Comparison of ENCODE assay signal across 30 mouse cellular contexts in the genomic region with DNA sequence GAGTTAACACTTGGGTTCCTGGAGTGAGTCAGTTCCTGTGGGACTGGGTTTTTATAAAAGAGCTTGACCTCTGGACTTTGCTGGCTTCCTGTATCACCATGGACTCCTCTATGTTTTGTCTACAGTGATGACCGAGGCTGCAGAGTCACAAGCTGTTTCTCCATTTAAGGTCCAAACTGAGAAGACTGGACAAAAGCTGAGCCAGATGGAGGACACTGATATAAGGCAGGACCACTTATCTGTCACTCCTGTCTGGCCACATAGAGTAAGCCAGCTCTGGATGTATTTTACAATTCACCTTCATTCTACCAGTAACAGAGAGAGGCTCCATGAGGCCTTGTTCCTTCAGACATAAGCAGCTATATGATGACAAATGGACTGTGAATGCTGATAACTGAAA.
DNase-seq lines count a peak whose midpoint lies in the region; ATAC-seq lines count a peak whose summit lies in the region.
"Had no signal": no experiment of that assay in that cellular context is flagged by ENCODE, and none has a peak within 500 bp of the region (broad histone marks: within the 10 kb centered on the region; RNA-seq: fewer than 3 reads in every experiment).

No protein-coding gene starts in this region.

- no peak for DNase-seq in liver, embryonic 11.5 days (ENCODE audit: low spot score)
- DNase-seq in 3T3-L1 (ENCODE audit: low read depth, low spot score) = peak; percentile 16
- DNase-seq in 416B (ENCODE audit: low read depth) = peak; percentile 96
- no peak for DNase-seq in hindbrain, embryonic 11.5 days (ENCODE audit: low spot score)
- DNase-seq in layer of hippocampus, postnatal 36 days = no peak
- DNase-seq: adrenal gland, postnatal 10 days; adrenal gland, postnatal 36 days; B cell, adult 2 months; cerebellum, adult 18-20 months; cerebellum, adult 9-10 months; cerebellum, postnatal 14 days; forebrain, postnatal 0 days; gastrocnemius, adult 2 months; gastrocnemius, postnatal 14 days; heart, adult 18-20 months; heart, postnatal 36 days had no signal

- peaks cover 12% of the 10 kb centered on the region for H3K4me1 ChIP-seq in liver, embryonic 12.5 days
- H3K4me1 ChIP-seq in liver, embryonic 11.5 days (replicated peaks; ENCODE audit: control insufficient read depth, insufficient read depth, low read length) = no peaks in the 10 kb centered on the region
- peaks cover 18% of the 10 kb centered on the region for H3K4me1 ChIP-seq in liver, embryonic 15.5 days (replicated peaks)
- no peaks in the 10 kb centered on the region for H3K4me1 ChIP-seq in hindbrain, embryonic 11.5 days (replicated peaks; ENCODE audit: control insufficient read depth, insufficient read depth, low read length)
- H3K4me1 ChIP-seq: embryonic facial prominence, embryonic 13.5 days had no signal

- no peaks in the 10 kb centered on the region for H3K9me3 ChIP-seq in liver, embryonic 12.5 days (replicated peaks)
- H3K9me3 ChIP-seq in liver, embryonic 11.5 days (ENCODE audit: control insufficient read depth, low read length) = no peaks in the 10 kb centered on the region
- H3K9me3 ChIP-seq in liver, embryonic 15.5 days (replicated peaks) = no peaks in the 10 kb centered on the region
- H3K9me3 ChIP-seq in hindbrain, embryonic 11.5 days (ENCODE audit: control insufficient read depth, low read length) = no peaks in the 10 kb centered on the region
- H3K9me3 ChIP-seq: embryonic facial prominence, embryonic 10.5 days; embryonic facial prominence, embryonic 13.5 days; G1E; heart, embryonic 10.5 days; hindbrain, embryonic 10.5 days had no signal

- ATAC-seq in liver, embryonic 12.5 days = 0 out of 2 replicates have a peak, but pooled peaks have one; percentile 58
- no peak for ATAC-seq in liver, embryonic 11.5 days (replicated peaks; ENCODE audit: low FRiP score)
- peak; percentile 37; the same call in 1 of the 2 replicates for ATAC-seq in liver, embryonic 15.5 days (ENCODE audit: insufficient read depth)
- ATAC-seq in hindbrain, embryonic 11.5 days (ENCODE audit: low FRiP score) = no peak
- ATAC-seq: forebrain, embryonic 14.5 days; forebrain, postnatal 0 days; hindbrain, postnatal 0 days; inflammation-experienced regulatory T-cells, adult 6 months; intestine, embryonic 16.5 days; Patski had no signal

- no peak overlapping the region for H3K27ac ChIP-seq in liver, embryonic 12.5 days
- H3K27ac ChIP-seq in liver, embryonic 11.5 days (ENCODE audit: low read depth, low read length) = no peak overlapping the region
- H3K27ac ChIP-seq in liver, embryonic 15.5 days (replicated peaks) = no peak overlapping the region
- no peak overlapping the region for H3K27ac ChIP-seq in hindbrain, embryonic 11.5 days (ENCODE audit: low read depth, low read length)
- H3K27ac ChIP-seq: embryonic facial prominence, embryonic 10.5 days; embryonic facial prominence, embryonic 13.5 days; gastrocnemius, adult 2 months; heart, embryonic 10.5 days; hindbrain, embryonic 10.5 days; hindbrain, embryonic 14.5 days; hindbrain, postnatal 0 days had no signal

- H3K4me3 ChIP-seq in liver, embryonic 12.5 days = no peak overlapping the region
- H3K4me3 ChIP-seq in liver, embryonic 11.5 days (ENCODE audit: low read depth, low read length) = no peak overlapping the region
- H3K4me3 ChIP-seq in liver, embryonic 15.5 days (replicated peaks) = no peak overlapping the region
- no peak overlapping the region for H3K4me3 ChIP-seq in hindbrain, embryonic 11.5 days (ENCODE audit: low read depth, low read length)
- H3K4me3 ChIP-seq: embryonic facial prominence, embryonic 10.5 days; embryonic facial prominence, embryonic 13.5 days; gastrocnemius, adult 2 months; heart, embryonic 10.5 days; hindbrain, embryonic 10.5 days had no signal

- H3K27me3 ChIP-seq in liver, embryonic 12.5 days (replicated peaks) = 0 out of 2 replicates have a peak, but pooled peaks cover 2% of the 10 kb centered on the region
- H3K27me3 ChIP-seq in liver, embryonic 11.5 days (replicated peaks; ENCODE audit: control insufficient read depth, insufficient read depth, low read length) = no peaks in the 10 kb centered on the region
- no peaks in the 10 kb centered on the region for H3K27me3 ChIP-seq in liver, embryonic 15.5 days
- no peaks in the 10 kb centered on the region for H3K27me3 ChIP-seq in hindbrain, embryonic 11.5 days (ENCODE audit: control insufficient read depth, insufficient read depth, low read length)
- H3K27me3 ChIP-seq: CH12.LX; embryonic facial prominence, embryonic 13.5 days; Patski had no signal

- no peaks in the 10 kb centered on the region for H3K36me3 ChIP-seq in liver, embryonic 12.5 days
- no peaks in the 10 kb centered on the region for H3K36me3 ChIP-seq in liver, embryonic 11.5 days (ENCODE audit: control insufficient read depth, insufficient read depth, low read length)
- no peaks in the 10 kb centered on the region for H3K36me3 ChIP-seq in liver, embryonic 15.5 days (replicated peaks)
- no peaks in the 10 kb centered on the region for H3K36me3 ChIP-seq in hindbrain, embryonic 11.5 days (ENCODE audit: control insufficient read depth, insufficient read depth, low read length)
- H3K36me3 ChIP-seq: embryonic facial prominence, embryonic 10.5 days; embryonic facial prominence, embryonic 13.5 days; G1E; heart, embryonic 10.5 days; hindbrain, embryonic 10.5 days had no signal

- no peak overlapping the region for H3K4me2 ChIP-seq in liver, embryonic 12.5 days
- no peak overlapping the region for H3K4me2 ChIP-seq in liver, embryonic 11.5 days
- no peak overlapping the region for H3K4me2 ChIP-seq in liver, embryonic 15.5 days
- no peak overlapping the region for H3K4me2 ChIP-seq in hindbrain, embryonic 11.5 days (replicated peaks; ENCODE audit: low read depth, low read length)
- H3K4me2 ChIP-seq: embryonic facial prominence, embryonic 13.5 days; hindbrain, embryonic 14.5 days had no signal

- 48% methylated on average over 1 of the region's 1 CpGs for WGBS in liver, embryonic 12.5 days (ENCODE audit: insufficient replicate concordance)
- WGBS in liver, embryonic 11.5 days = 38% methylated on average over 1 of the region's 1 CpGs
- 55% methylated on average over 1 of the region's 1 CpGs for WGBS in liver, embryonic 15.5 days (ENCODE audit: insufficient replicate concordance)
- WGBS in hindbrain, embryonic 11.5 days = 73% methylated on average over 1 of the region's 1 CpGs

- no peak overlapping the region for H3K9ac ChIP-seq in liver, embryonic 12.5 days
- no peak overlapping the region for H3K9ac ChIP-seq in liver, embryonic 11.5 days (ENCODE audit: low read depth, low read length)
- no peak overlapping the region for H3K9ac ChIP-seq in liver, embryonic 15.5 days
- no peak overlapping the region for H3K9ac ChIP-seq in hindbrain, embryonic 11.5 days (ENCODE audit: low read depth, low read length)
- H3K9ac ChIP-seq: embryonic facial prominence, embryonic 13.5 days; forebrain, postnatal 0 days; hindbrain, embryonic 14.5 days had no signal

Comparison
In these comparisons a context has a peak if more than half of its experiments do, and no peak if none do; other contexts are left out.
1. ATAC-seq: peak in liver, embryonic 12.5 days (single experiment) and liver, embryonic 15.5 days (single experiment); none in liver, embryonic 11.5 days (single experiment) and hindbrain, embryonic 11.5 days (single experiment).
2. DNase-seq: peak in 3T3-L1 (single experiment) and 416B (single experiment); none in liver, embryonic 11.5 days (single experiment), hindbrain, embryonic 11.5 days (single experiment) and layer of hippocampus, postnatal 36 days (0 of 2).